Mouse (Mus musculus) brain, embryonic 14.5 days (tissue): ENCODE data around the gene Rad54l2.

Experiments used
- CTCF ChIP-seq: fragments of 200-500 bp; IDR thresholded peaks from 2 replicates; pipeline ENCODE4 v1.5.1; 2012; ENCODE audit warnings: inconsistent platforms, mild to moderate bottlenecking, moderate library complexity, borderline replicate concordance; ENCODE audit not compliant: insufficient read depth, insufficient read length; ENCODE audit errors: extremely low read depth
- POLR2A ChIP-seq: fragments of 200-500 bp; IDR thresholded peaks from 2 replicates; pipeline ENCODE4 v1.6.1; 2012; ENCODE audit warnings: mild to moderate bottlenecking, inconsistent platforms, borderline replicate concordance; ENCODE audit not compliant: poor library complexity, insufficient read depth, insufficient read length, severe bottlenecking; ENCODE audit errors: extremely low read depth

GRCm38 (mm10) chr9:106716729-106717128 lies 72.3 kb downstream of the Rad54l2 start:
- TF ChIP-seq CTCF = no peak
- TF ChIP-seq POLR2A = no peak
